Mouse (Mus musculus) embryo, embryonic 11 days (tissue): Measurements from ENCODE around the gene Gm27029.
"Not testable (repeated sequence)": the region's sequence is repeated elsewhere in the genome, so short reads cannot be mapped to it uniquely, and the experiment has no call there.

Experiments
- DNase-seq: peaks from one replicate; pipeline ENCODE4 v3.0.0-alpha.2; 2015

The Gm27029 gene

GRCm38 (mm10) chr11:101418991-101419390 lies 5.6 kb downstream of the Gm27029 start:
- DNase-seq, result no peak

- peak; percentile 91 for DNase-seq
Observed at GRCm38 (mm10) chr11:101417101-101417855, 7.3 kb downstream of the Gm27029 start, which contains the start of gene Aarsd1. Gene Aarsd1, minus strand, starts transcription at chr11:101417615.

GRCm38 (mm10) chr11:101416433-101417100 lies 8.0 kb downstream of the Gm27029 start:
- peak; percentile 37 for DNase-seq

GRCm38 (mm10) chr11:101415306-101415705 lies 9.3 kb downstream of the Gm27029 start:
- DNase-seq, result no peak

- DNase-seq, result peak; percentile 88
Observed at GRCm38 (mm10) chr11:101395110-101395509, 29.5 kb downstream of the Gm27029 start.

- peak; percentile 19 for DNase-seq
Observed at GRCm38 (mm10) chr11:101381817-101382216, 42.8 kb downstream of the Gm27029 start.

GRCm38 (mm10) chr11:101378926-101379325 lies 45.7 kb downstream of the Gm27029 start:
- no peak for DNase-seq

GRCm38 (mm10) chr11:101378196-101378595 lies 46.4 kb downstream of the Gm27029 start:
- DNase-seq, result not testable (repeated sequence)

GRCm38 (mm10) chr11:101374421-101374938 lies 50.1 kb downstream of the Gm27029 start:
- no peak for DNase-seq

GRCm38 (mm10) chr11:101370141-101370540 lies 54.5 kb downstream of the Gm27029 start:
- DNase-seq, result no peak

GRCm38 (mm10) chr11:101367326-101367935 lies 57.2 kb downstream of the Gm27029 start, which contains the start of gene G6pc:
Gene G6pc, plus strand, starts transcription at chr11:101367561.
- DNase-seq, result no peak

- no peak for DNase-seq
Observed at GRCm38 (mm10) chr11:101364531-101364931, 60.1 kb downstream of the Gm27029 start.

- no peak for DNase-seq
Observed at GRCm38 (mm10) chr11:101360651-101361113, 63.9 kb downstream of the Gm27029 start.

- no peak for DNase-seq
Observed at GRCm38 (mm10) chr11:101359776-101360175, 64.8 kb downstream of the Gm27029 start.

- no peak for DNase-seq
Observed at GRCm38 (mm10) chr11:101357505-101358182, 67.0 kb downstream of the Gm27029 start.
